Mouse (Mus musculus) limb, embryonic 12.5 days (tissue): ENCODE results near the gene Tgtp2. TPM values are rescaled to one million over a fixed set of nuclear protein-coding genes. Genes with fewer than 3 reads are reported as not detected.
"Not testable (repeated sequence)": the region's sequence is repeated elsewhere in the genome, so short reads cannot be mapped to it uniquely, and the experiment has no call there.

Experiments used
- ATAC-seq: fragments of 200-750 bp; cut with Nextera tagmentation; 2 replicates; pipeline ENCODE4 v1.8.0; 2017; ENCODE audit warnings: low read depth, moderate TSS enrichment; ENCODE audit not compliant: insufficient number of reproducible peaks, insufficient read depth, low FRiP score, low TSS enrichment
- H3K27ac ChIP-seq: fragments of 300-500 bp; sonication (generic); 2 replicates; pipeline ENCODE4 v1.5.1; 2016; ENCODE audit warnings: mild to moderate bottlenecking, moderate library complexity
- H3K27me3 ChIP-seq: fragments of 300-500 bp; sonication (generic); 2 replicates; pipeline ENCODE4 v1.6.1; 2016; ENCODE audit warnings: mild to moderate bottlenecking, moderate library complexity
- H3K36me3 ChIP-seq: fragments of 300-500 bp; sonication (generic); 2 replicates; pipeline ENCODE4 v1.6.1; 2016; ENCODE audit warnings: mild to moderate bottlenecking, moderate library complexity
- H3K4me1 ChIP-seq: fragments of 300-500 bp; sonication (generic); replicated peaks from 2 replicates; pipeline ENCODE4 v1.6.1; 2016
- H3K4me2 ChIP-seq: fragments of 300-500 bp; sonication (generic); 2 replicates; pipeline ENCODE4 v1.6.1; 2016; ENCODE audit warnings: mild to moderate bottlenecking, moderate library complexity
- H3K4me3 ChIP-seq: fragments of 300-500 bp; sonication (generic); replicated peaks from 2 replicates; pipeline ENCODE4 v1.5.1; 2016; ENCODE audit warnings: mild to moderate bottlenecking
- H3K9ac ChIP-seq: fragments of 300-500 bp; sonication (generic); replicated peaks from 2 replicates; pipeline ENCODE4 v1.6.1; 2016; ENCODE audit warnings: mild to moderate bottlenecking, moderate library complexity
- H3K9me3 ChIP-seq: fragments of 300-500 bp; sonication (generic); 2 replicates; pipeline ENCODE4 v1.6.1; 2016; ENCODE audit warnings: mild to moderate bottlenecking, moderate library complexity
- WGBS: fragments of 180-500 bp; shearing (Covaris S2); methylation state at CpG from one replicate; pipeline ENCODE4 v1.1.7; 2016; 5-methylcytosine and 5-hydroxymethylcytosine counted together
- polyA plus RNA-seq: library from polyadenylated mRNA; unstranded; fragments of >200 nt; fragmentation: Nextera tagmentation; extraction: Ambion mirVana; gene quantifications from 2 replicates; pipeline ENCODE4 v1.2.1, GENCODE M21; 2016

Tgtp2 gene
- polyA plus RNA-seq, 1 experiment from 2014 or later, result not detected

DNA sequence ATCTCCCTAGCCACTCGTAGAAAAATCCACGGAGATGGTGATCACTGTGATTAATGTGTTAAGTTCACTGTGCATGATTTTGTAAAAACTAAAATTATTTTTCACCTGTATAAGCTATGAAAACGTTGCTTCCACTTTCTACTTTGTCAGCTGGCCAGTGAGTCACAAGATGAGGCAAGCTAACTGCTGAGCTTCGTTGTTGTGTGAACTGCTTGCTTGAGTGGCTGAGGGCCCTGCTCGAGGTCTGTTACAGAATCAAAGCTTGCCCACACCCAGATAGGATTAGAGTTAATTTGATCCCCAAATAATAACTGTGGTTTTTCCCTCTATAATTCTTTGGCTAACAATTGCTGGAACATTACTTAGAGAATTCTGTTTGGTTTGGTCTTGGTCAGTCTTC, 12.1 kb downstream of the Tgtp2 start:
- not testable (repeated sequence) for H3K36me3 ChIP-seq, H3K4me3 ChIP-seq, H3K27ac ChIP-seq, H3K9ac ChIP-seq, H3K4me2 ChIP-seq, H3K9me3 ChIP-seq, H3K27me3 ChIP-seq, H3K4me1 ChIP-seq, ATAC-seq
- no CpG with 5 or more reads among the region's 5 CpGs for WGBS

DNA sequence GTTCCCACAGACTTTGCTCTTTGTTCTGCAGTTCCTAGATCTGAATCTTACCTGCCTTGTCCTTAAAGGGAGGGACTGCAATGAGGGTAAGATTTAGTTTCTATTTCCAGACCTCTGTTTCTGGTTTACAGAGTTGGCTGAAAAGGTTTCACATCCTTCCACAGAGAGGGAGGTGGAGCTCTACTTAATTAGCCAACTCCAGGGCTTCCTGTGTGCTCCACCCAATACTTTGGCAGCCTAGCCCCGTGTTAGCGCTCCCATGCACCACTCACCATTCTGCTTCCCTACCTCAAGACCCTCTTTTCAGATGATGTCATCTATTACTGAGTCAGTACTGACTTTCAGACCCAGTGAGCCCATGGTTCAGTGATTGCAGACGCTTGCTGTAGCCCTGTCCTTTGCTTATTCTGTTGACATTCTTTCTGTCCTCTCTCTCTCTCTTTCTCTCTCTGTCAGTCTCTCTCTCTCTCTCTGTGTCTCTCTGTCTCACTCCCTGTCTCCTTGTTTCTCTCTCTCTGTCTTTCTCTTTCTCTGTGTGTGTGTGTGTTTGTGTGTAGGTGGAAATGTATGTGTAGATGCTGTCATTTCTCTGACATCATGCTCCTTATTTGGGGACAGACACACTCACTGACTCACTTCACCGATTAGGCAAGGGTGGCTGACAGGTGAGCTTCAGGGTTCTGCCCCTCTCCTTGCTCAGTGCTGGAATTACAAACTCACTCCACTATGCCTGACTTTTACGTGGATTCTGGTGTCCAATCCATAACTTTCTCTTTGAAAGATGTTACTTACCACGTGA, 12.7 kb downstream of the Tgtp2 start, which contains the start of gene 9930111J21Rik2:
9930111J21Rik2 (minus strand) TSS at position 150 of the 799 bp plus-strand sequence.
- H3K27me3 ChIP-seq, H3K9ac ChIP-seq, H3K4me3 ChIP-seq, H3K4me1 ChIP-seq, H3K9me3 ChIP-seq, ATAC-seq, H3K27ac ChIP-seq, H3K36me3 ChIP-seq, H3K4me2 ChIP-seq: not testable (repeated sequence)
- 71% methylated on average over 1 of the region's 6 CpGs for WGBS

DNA sequence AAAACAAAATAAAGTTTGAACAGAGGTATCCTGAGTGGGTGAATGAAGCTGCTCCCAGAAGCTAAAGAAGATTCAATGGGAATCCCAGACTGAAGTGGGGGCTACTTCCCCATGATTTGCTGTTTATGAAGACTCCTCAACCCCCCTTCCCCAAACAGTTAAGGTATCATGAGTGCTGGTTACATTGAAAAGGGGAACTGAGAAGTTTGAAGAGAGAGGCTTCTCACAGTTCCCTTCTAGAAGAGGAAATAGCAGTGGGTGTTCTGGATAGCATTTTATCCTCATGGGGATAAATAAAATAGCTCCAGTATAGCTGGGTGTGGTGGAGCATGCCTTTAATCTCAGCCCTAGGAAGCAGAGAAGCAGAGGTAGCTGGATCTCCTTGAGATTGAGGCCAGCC, 13.9 kb downstream of the Tgtp2 start:
- H3K9ac ChIP-seq, H3K27me3 ChIP-seq, ATAC-seq, H3K4me1 ChIP-seq, H3K36me3 ChIP-seq, H3K4me2 ChIP-seq, H3K4me3 ChIP-seq, H3K27ac ChIP-seq, H3K9me3 ChIP-seq: not testable (repeated sequence)

DNA sequence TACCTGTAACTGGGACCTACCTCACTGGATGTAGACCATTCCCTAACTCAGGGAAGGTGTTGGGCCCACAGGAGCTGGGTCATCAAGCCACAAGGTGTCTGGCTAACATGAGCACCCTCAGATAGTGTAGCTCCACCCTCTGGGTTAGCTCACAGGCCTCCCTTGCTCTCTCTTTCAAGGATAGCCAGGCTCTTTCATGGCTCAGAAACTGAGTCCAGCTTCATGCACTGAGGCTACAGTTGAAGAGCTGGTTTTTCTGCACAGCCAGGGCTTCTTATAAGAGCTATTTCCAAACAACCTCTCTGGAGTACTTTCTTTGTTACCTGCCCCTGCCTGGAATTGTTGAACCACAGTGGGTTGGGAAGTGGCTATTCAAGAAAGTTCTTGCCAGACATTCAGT, 51.9 kb downstream of the Tgtp2 start:
- H3K4me1 ChIP-seq, H3K9me3 ChIP-seq, ATAC-seq, H3K4me3 ChIP-seq, H3K4me2 ChIP-seq, H3K9ac ChIP-seq, H3K27me3 ChIP-seq, H3K27ac ChIP-seq, H3K36me3 ChIP-seq: not testable (repeated sequence)

Other genes with a start within 250 kb of the Tgtp2 start
- 6.0 and 7.3 TPM in 2 replicates for gene Trim41, start 246.9 kb downstream of the Tgtp2 start, polyA plus RNA-seq
- 0.34 and 1.3 TPM in 2 replicates for gene Trim7, start 238.1 kb downstream of the Tgtp2 start, polyA plus RNA-seq
- gene Gm12184, start 237.6 kb downstream of the Tgtp2 start, polyA plus RNA-seq, result 4.2 and 13.6 TPM in 2 replicates
- gene Irgm1, start 192.5 kb downstream of the Tgtp2 start, polyA plus RNA-seq, result 2.2 and 2.9 TPM in 2 replicates
- gene Gm5431, start 162.0 kb downstream of the Tgtp2 start, polyA plus RNA-seq, result 0.15 TPM in 2 replicates
- gene Psme2b, start 118.0 kb downstream of the Tgtp2 start, polyA plus RNA-seq, result 0.85 and 2.3 TPM in 2 replicates
- 0.18 TPM in 1 of 2 replicates, not detected in the other for gene Olfr56, start 85.3 kb downstream of the Tgtp2 start, polyA plus RNA-seq
- gene 9930111J21Rik1, start 84.8 kb downstream of the Tgtp2 start, polyA plus RNA-seq, result 0.19 and 0.54 TPM in 2 replicates
- not detected in 2 replicates for gene Gm12185, start 72.0 kb downstream of the Tgtp2 start, polyA plus RNA-seq
- not detected in 2 replicates for gene Tgtp1, start 70.0 kb downstream of the Tgtp2 start, polyA plus RNA-seq
- 0.23 and 0.26 TPM in 2 replicates for gene 9930111J21Rik2, start 13.0 kb downstream of the Tgtp2 start, polyA plus RNA-seq
- 0.56 and 0.69 TPM in 2 replicates for gene Ifi47, start 12.4 kb upstream of the Tgtp2 start, polyA plus RNA-seq
- gene Olfr1396, start 50.7 kb upstream of the Tgtp2 start, polyA plus RNA-seq, result not detected in 2 replicates
- not detected in 2 replicates for gene Olfr1395, start 78.1 kb upstream of the Tgtp2 start, polyA plus RNA-seq
- gene Olfr1394, start 90.2 kb upstream of the Tgtp2 start, polyA plus RNA-seq, result not detected in 2 replicates
- 0.33 and 0.87 TPM in 2 replicates for gene Btnl9, start 123.0 kb upstream of the Tgtp2 start, polyA plus RNA-seq
- 50.4 and 58.5 TPM in 2 replicates for gene Zfp62, start 139.1 kb upstream of the Tgtp2 start, polyA plus RNA-seq
- gene Mgat1, start 180.0 kb upstream of the Tgtp2 start, polyA plus RNA-seq, result 46.0 and 49.1 TPM in 2 replicates
- not detected in 2 replicates for gene Olfr1393, start 214.1 kb upstream of the Tgtp2 start, polyA plus RNA-seq
- gene Olfr1392, start 221.1 kb upstream of the Tgtp2 start, polyA plus RNA-seq, result 0.09 TPM in 1 of 2 replicates, not detected in the other
- gene Olfr10, start 240.5 kb upstream of the Tgtp2 start, polyA plus RNA-seq, result not detected in 2 replicates